Mouse (Mus musculus): ENCODE data around the gene Tmigd3. TPM values are rescaled to one million over a fixed set of nuclear protein-coding genes. Genes with fewer than 3 reads are reported as not detected.
A peak's percentile ranks its signal among the peaks of the same experiment; 100 is the strongest.

The Tmigd3 gene
- polyA plus RNA-seq, 1 experiment from 2014 or later = 0.13 TPM

DNA sequence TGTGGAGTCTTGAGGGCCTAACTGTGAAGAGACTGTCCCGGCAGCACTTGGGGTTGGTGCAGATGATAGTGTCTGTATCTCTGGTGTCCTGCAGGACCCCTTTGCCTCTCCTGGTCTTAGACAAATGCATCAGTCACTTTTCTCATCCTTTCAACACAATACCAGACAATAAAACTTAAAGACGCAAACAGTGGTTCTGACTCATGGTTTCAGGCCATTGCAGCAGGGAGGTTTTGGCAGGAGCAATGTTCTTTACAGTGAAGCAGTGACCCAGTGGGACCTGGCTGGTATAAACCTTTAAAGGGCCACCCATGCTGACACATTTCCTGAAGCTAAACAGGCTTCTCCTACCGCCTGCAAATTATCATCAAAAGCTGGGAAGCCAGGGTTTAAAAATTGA is 20.4 kb downstream of the Tmigd3 start:
- peak overlapping the region; percentile 95 for H3K27ac ChIP-seq (ENCODE audit: low read depth)
- DNase-seq = peak; percentile 8
- 53% methylated on average over 3 of the region's 3 CpGs for WGBS (ENCODE audit: insufficient replicate concordance)
- H3K9ac ChIP-seq (replicated peaks) = no peak overlapping the region
- H3K4me2 ChIP-seq (ENCODE audit: low read depth, low read length) = peak overlapping the region; percentile 65; the same call in 1 of the 2 replicates
- no peaks in the 10 kb centered on the region for H3K27me3 ChIP-seq (ENCODE audit: insufficient read depth, low read length)
- H3K36me3 ChIP-seq (replicated peaks; ENCODE audit: insufficient read depth, low read length) = no peaks in the 10 kb centered on the region
- TF ChIP-seq CTCF (IDR thresholded peaks at IDR 0.05; ENCODE audit: low read depth) (no peak), EP300 (IDR thresholded peaks at IDR 0.05; ENCODE audit: low read depth) (no peak)
- no peak overlapping the region for H3K4me3 ChIP-seq (ENCODE audit: low read depth, low read length)
- no peak for ATAC-seq
- H3K4me1 ChIP-seq (ENCODE audit: insufficient read depth) = peaks cover 40% of the 10 kb centered on the region
- H3K9me3 ChIP-seq (ENCODE audit: low read length) = no peaks in the 10 kb centered on the region

DNA sequence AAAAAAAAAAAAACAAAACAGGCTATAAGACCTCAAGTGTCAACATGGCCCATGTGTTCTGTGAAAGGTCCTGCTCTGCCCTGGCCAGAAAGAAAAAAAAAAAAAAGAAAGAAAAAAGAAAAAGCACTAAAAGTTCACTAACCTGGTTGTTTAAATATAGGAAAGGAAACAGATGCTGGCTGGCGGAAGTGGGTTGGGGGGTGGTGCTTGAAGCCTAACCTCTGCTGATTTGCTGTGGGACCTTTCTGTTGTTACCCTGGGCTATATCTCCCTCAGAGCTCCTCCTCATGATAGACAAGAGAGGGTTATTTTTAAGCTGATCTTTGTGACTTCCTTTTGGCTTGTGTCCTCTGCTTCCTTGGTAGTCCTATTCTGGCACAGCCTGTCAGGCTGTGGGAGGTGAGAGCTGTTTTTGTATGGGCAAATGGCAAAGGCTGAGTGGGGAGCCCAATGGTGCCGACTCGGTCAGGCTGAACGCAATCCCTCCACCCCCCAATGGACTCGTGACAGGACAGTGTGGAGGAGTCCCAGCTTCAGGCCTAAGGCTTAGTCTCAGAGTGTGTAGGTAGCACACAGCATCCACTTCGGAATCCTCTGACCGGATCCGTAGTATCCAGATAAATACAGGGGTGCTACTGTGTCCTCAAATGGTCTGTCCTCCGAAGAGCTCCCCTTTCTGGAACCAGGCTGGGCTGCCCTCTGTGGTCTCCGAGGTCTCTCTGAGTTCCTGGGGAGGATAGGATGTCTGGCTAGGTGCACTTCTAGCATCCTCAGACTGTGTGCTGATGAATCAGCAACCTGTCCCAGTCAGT is 21.3 kb downstream of the Tmigd3 start:
- peaks cover 40% of the 10 kb centered on the region for H3K4me1 ChIP-seq (ENCODE audit: insufficient read depth)
- WGBS (ENCODE audit: insufficient replicate concordance) = 28% methylated on average over 10 of the region's 10 CpGs
- ATAC-seq (peak; percentile 22), DNase-seq (peak; percentile 59)
- H3K4me2 ChIP-seq (ENCODE audit: low read depth, low read length) = peak overlapping the region; percentile 65
- H3K36me3 ChIP-seq (replicated peaks; ENCODE audit: insufficient read depth, low read length) = no peaks in the 10 kb centered on the region
- TF ChIP-seq CTCF (IDR thresholded peaks at IDR 0.05; ENCODE audit: low read depth) (no peak), EP300 (IDR thresholded peaks at IDR 0.05; ENCODE audit: low read depth) (0 out of 2 replicates have a peak, but pooled peaks have one; percentile 46)
- H3K9me3 ChIP-seq (ENCODE audit: low read length) = no peaks in the 10 kb centered on the region
- H3K4me3 ChIP-seq (ENCODE audit: low read depth, low read length) = peak overlapping the region; percentile 24
- H3K27me3 ChIP-seq (ENCODE audit: insufficient read depth, low read length) = no peaks in the 10 kb centered on the region
- peak overlapping the region; percentile 53 for H3K9ac ChIP-seq (replicated peaks)
- peak overlapping the region; percentile 95 for H3K27ac ChIP-seq (ENCODE audit: low read depth)

DNA sequence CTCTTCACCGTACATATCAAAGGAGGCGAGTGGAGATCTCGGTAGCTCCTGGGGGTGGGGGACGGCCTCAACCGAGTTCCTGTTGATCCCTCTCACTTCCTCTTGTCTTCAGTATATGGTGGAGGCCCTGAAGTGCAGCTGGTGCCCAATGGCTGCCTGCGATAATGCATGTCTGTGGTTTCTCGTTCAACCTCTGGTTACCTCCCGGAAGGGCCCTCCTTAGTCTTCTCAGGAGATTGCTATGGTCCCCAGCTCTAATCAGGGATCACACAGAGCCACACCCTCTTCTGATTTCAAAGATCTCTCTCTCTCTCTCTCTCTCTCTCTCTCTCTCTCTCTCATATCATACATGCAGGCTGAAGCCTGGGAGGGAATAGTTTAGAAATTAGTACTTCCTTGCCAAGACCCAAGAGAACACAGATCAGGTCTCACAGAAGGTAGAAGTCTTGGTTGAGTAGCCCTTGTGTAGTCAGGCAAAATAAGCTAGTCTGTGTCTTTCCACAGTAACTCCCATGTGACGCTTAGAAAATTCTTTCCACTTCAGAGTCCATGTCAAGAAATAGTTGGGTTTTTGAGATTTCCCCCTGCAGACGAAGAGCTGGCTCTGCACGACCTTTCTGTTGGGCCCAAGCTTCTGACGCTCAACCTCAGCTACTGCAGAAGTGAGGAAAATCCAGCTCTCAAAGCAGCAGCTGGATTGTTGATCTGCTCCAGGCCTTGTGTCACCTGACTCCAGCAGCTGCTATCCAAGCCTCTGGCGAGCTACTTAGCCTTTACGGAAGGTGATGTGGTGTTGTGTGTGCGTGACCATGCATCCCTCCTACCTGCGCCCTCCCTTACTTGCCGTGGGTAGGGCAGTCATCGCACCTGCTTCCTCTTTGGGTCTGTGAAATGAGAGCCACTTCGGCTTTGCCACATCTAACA is 22.1 kb downstream of the Tmigd3 start:
- TF ChIP-seq EP300 (IDR thresholded peaks at IDR 0.05; ENCODE audit: low read depth) = peak; percentile 58; the same call in 1 of the 2 replicates
- TF ChIP-seq CTCF (IDR thresholded peaks at IDR 0.05; ENCODE audit: low read depth) = no peak
- Histone ChIP-seq H3K4me3 (ENCODE audit: low read depth, low read length) (no peak overlapping the region), H3K9me3 (ENCODE audit: low read length) (no peaks in the 10 kb centered on the region), H3K4me1 (ENCODE audit: insufficient read depth) (peaks cover 40% of the 10 kb centered on the region), H3K27me3 (ENCODE audit: insufficient read depth, low read length) (no peaks in the 10 kb centered on the region), H3K9ac (replicated peaks) (0 out of 2 replicates have a peak overlapping the region, but pooled peaks have one; percentile 53), H3K27ac (ENCODE audit: low read depth) (peak overlapping the region; percentile 95), H3K36me3 (replicated peaks; ENCODE audit: insufficient read depth, low read length) (no peaks in the 10 kb centered on the region), H3K4me2 (ENCODE audit: low read depth, low read length) (peak overlapping the region; percentile 65)
- WGBS (ENCODE audit: insufficient replicate concordance) = 36% methylated on average over 19 of the region's 19 CpGs
- ATAC-seq (peak; percentile 59), DNase-seq (peak; percentile 60)

DNA sequence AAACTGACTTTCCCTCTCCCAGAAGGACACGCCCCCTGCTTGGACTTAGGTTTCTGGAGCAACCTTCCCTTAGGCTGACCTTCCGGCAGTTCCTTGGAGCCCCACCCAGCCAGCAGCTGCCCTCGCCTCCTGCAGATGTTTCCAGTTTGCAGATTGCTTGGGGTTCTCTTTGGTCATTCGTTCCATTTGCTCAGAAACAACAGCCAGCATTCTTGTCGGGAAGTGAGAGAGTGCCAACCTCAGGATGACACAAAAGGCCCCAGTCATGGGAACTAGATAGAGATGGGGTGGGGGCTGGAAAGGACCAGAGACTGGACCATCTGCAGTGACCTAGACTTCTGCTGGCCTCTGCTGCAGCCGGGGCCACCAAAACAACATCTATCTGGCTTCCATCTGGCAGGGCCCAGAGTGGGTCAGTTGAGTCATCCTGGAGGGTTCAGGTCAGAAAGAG is 23.3 kb downstream of the Tmigd3 start:
- Histone ChIP-seq H3K27me3 (ENCODE audit: insufficient read depth, low read length) (no peaks in the 10 kb centered on the region), H3K36me3 (replicated peaks; ENCODE audit: insufficient read depth, low read length) (no peaks in the 10 kb centered on the region), H3K4me2 (ENCODE audit: low read depth, low read length) (peak overlapping the region; percentile 42), H3K4me3 (ENCODE audit: low read depth, low read length) (no peak overlapping the region), H3K27ac (ENCODE audit: low read depth) (peak overlapping the region; percentile 95), H3K4me1 (ENCODE audit: insufficient read depth) (peaks cover 40% of the 10 kb centered on the region), H3K9ac (replicated peaks) (0 out of 2 replicates have a peak overlapping the region, but pooled peaks have one; percentile 26), H3K9me3 (ENCODE audit: low read length) (no peaks in the 10 kb centered on the region)
- no peak for ATAC-seq
- 36% methylated on average over 6 of the region's 6 CpGs for WGBS (ENCODE audit: insufficient replicate concordance)
- TF ChIP-seq CTCF (IDR thresholded peaks at IDR 0.05; ENCODE audit: low read depth) = no peak
- TF ChIP-seq EP300 (IDR thresholded peaks at IDR 0.05; ENCODE audit: low read depth) = no peak
- peak; percentile 36 for DNase-seq

DNA sequence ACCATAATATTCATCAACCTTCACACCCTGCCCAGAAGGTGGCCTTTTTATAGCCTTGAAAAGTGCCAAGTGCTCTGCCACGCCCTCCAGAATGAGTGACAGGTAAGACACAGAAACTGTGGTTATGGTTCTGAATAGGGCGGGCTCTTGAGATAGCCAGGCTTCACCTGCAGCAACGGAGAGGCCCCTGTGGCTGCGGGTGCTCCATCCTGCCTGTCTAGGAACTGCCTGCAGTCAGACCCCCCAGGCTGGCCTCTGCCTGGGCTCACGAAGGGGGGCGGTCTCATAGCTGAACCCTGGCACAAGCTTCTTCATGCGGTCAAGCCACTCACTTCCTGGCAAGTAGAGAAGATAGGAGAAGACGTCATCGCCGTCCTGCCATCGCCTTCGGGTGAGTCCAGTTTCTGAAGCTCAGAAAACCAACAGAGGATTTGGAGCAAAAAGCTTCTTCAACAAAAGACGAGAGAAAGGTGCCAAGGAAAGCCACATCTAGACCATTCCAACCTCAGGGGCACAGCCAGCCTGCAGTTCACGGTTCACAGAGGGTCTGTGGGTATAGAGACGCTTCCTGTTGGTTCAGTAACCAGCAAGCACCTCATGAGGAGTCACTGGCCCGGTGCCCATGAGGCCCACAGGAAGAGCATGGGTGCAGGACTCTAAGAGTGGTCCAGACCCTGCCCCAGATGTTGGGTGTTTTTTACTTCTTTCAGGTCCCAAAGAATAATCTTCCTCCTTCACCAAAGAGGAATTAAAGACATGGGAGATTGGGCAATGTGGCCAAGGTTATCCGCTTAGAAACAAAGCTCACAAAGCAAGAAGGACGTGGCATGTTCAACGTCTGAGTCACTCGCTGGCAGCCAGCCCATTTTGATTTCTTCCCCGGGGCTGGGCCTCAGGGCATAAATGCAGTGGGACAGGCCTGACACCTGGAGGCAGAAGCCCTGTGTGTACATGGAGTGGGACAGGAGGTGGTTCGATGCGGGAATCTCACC is 24.2 kb downstream of the Tmigd3 start:
- peaks cover 40% of the 10 kb centered on the region for H3K4me1 ChIP-seq (ENCODE audit: insufficient read depth)
- peak overlapping the region; percentile 95 for H3K27ac ChIP-seq (ENCODE audit: low read depth)
- peak overlapping the region; percentile 11; the same call in 1 of the 2 replicates for H3K4me3 ChIP-seq (ENCODE audit: low read depth, low read length)
- DNase-seq = peak; percentile 93
- H3K36me3 ChIP-seq (replicated peaks; ENCODE audit: insufficient read depth, low read length) = no peaks in the 10 kb centered on the region
- WGBS (ENCODE audit: insufficient replicate concordance) = 21% methylated on average over 23 of the region's 23 CpGs
- H3K9ac ChIP-seq (replicated peaks) = peak overlapping the region; percentile 3; the same call in 1 of the 2 replicates
- peak; percentile 77 for ATAC-seq
- peak overlapping the region; percentile 42 for H3K4me2 ChIP-seq (ENCODE audit: low read depth, low read length)
- no peaks in the 10 kb centered on the region for H3K27me3 ChIP-seq (ENCODE audit: insufficient read depth, low read length)
- TF ChIP-seq CTCF (IDR thresholded peaks at IDR 0.05; ENCODE audit: low read depth) = peak; percentile 95
- TF ChIP-seq EP300 (IDR thresholded peaks at IDR 0.05; ENCODE audit: low read depth) = peak; percentile 77
- H3K9me3 ChIP-seq (ENCODE audit: low read length) = no peaks in the 10 kb centered on the region

All from liver, postnatal 0 days (tissue).